Mouse (Mus musculus) stomach, embryonic 14.5 days (tissue): ENCODE measurements around the gene Tuba1b. TPM values are rescaled to one million over a fixed set of nuclear protein-coding genes. Genes with fewer than 3 reads are reported as not detected.

Source experiments
- ATAC-seq: fragments of 200-750 bp; cut with Nextera tagmentation; 2 replicates; pipeline ENCODE4 v1.8.0; 2017; ENCODE audit warnings: low read depth, moderate TSS enrichment; ENCODE audit not compliant: insufficient number of reproducible peaks, insufficient read depth, low FRiP score
- H3K27ac ChIP-seq: fragments of 300-500 bp; sonication (generic); 2 replicates; pipeline ENCODE4 v1.5.1; 2014; ENCODE audit warnings: mild to moderate bottlenecking, low read length, moderate library complexity, mixed read lengths
- H3K27me3 ChIP-seq: fragments of 300-500 bp; sonication (generic); 2 replicates; pipeline ENCODE4 v1.6.1; 2014; ENCODE audit warnings: low read length, control low read depth, mixed read lengths; ENCODE audit not compliant: control insufficient read depth, insufficient read depth
- H3K36me3 ChIP-seq: fragments of 300-500 bp; sonication (generic); 2 replicates; pipeline ENCODE4 v1.6.1; 2014; ENCODE audit warnings: mild to moderate bottlenecking, control low read depth, low read length, moderate library complexity, mixed read lengths; ENCODE audit not compliant: control insufficient read depth, insufficient read depth
- H3K4me1 ChIP-seq: fragments of 300-500 bp; sonication (generic); 2 replicates; pipeline ENCODE4 v1.6.1; 2014; ENCODE audit warnings: low read length, control low read depth, mixed read lengths; ENCODE audit not compliant: control insufficient read depth, insufficient read depth
- H3K4me2 ChIP-seq: fragments of 300-500 bp; sonication (generic); replicated peaks from 2 replicates; pipeline ENCODE4 v1.6.1; 2014; ENCODE audit warnings: low read depth, low read length, control low read depth
- H3K4me3 ChIP-seq: fragments of 300-500 bp; sonication (generic); 2 replicates; pipeline ENCODE4 v1.5.1; 2014; ENCODE audit warnings: low read depth, low read length, control low read depth
- H3K9ac ChIP-seq: fragments of 300-500 bp; sonication (generic); replicated peaks from 2 replicates; pipeline ENCODE4 v1.6.1; 2014; ENCODE audit warnings: low read depth, mild to moderate bottlenecking, control low read depth, low read length, moderate library complexity, mixed read lengths
- H3K9me3 ChIP-seq: fragments of 300-500 bp; sonication (generic); 2 replicates; pipeline ENCODE4 v1.6.1; 2016; ENCODE audit warnings: low read depth, low read length, control low read depth; ENCODE audit not compliant: control insufficient read depth
- WGBS: fragments of 180-500 bp; shearing (Covaris S2); extraction: QIAGEN DNeasy Blood & Tissue Kit; methylation state at CpG from one replicate; pipeline ENCODE4 v1.1.7; 2014; 5-methylcytosine and 5-hydroxymethylcytosine counted together
- polyA plus RNA-seq: library from polyadenylated mRNA; unstranded; fragments of >200 nt; fragmentation: Nextera tagmentation; extraction: Ambion mirVana; gene quantifications from 2 replicates; pipeline ENCODE4 v1.2.1, GENCODE M21; 2014

Tuba1b gene
- polyA plus RNA-seq, 1 experiment from 2014 or later = 1,685 TPM

DNA sequence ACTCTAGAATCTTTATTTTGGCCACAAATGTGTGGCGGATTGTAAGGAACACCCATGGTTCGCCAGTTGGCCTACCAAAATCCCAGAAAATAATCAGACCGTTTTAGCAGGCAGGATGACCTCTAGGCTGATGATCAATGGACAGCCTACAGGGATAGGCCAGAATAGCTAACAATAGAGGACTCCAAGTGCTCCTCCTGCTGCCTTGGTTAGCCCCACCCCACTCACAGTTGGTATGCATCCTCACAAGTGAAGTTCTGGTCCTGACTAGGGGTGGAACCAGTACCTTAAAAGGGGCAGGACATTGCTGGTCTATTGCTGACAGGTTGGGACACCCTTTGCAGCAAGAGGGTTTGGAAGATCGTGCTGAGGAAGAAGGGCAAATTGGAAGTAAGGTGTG is 41.3 kb downstream of the Tuba1b start:
- H3K9me3 ChIP-seq = no peaks in the 10 kb centered on the region
- no peak overlapping the region for H3K4me2 ChIP-seq
- WGBS = 64% methylated on average over 4 of the region's 4 CpGs
- no peak for ATAC-seq
- H3K27ac ChIP-seq = no peak overlapping the region
- peaks cover 26% of the 10 kb centered on the region for H3K4me1 ChIP-seq
- H3K4me3 ChIP-seq = no peak overlapping the region
- peaks cover 40% of the 10 kb centered on the region for H3K27me3 ChIP-seq
- H3K9ac ChIP-seq = no peak overlapping the region
- H3K36me3 ChIP-seq = no peaks in the 10 kb centered on the region

DNA sequence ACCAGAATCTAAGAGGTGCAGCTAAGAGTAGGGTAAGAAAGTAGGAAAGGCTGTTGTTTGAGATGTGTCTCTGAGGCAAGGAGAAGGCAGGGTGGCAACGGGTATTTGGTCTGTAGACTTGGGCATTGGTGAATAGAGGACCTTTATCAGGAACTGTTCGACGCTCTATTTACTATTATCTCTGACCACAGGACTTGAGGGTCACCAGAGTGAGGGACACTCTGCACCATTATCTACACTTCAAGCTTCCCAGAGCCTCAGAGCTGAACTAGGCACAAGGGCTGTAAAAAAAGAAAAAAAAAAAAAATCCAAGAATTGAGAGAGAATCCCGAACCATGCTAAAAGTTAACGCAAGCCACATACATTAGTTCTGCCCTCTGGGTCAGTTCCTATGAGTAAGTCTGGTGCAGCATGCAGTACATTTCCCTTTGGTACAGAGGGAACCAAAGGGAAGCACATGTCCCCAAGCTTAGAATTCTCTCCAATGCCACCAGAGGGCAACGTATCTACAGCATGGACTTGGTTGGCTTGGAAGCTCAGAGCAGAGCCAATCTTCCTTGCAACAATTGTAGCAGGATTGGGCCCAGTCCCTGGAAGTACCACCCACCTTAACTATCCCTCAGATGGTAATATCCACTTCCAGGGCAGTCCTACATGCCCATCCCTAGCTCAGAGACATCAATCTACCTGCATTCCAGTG is 42.3 kb downstream of the Tuba1b start:
- Histone ChIP-seq H3K27ac (no peak overlapping the region), H3K9me3 (no peaks in the 10 kb centered on the region), H3K9ac (no peak overlapping the region), H3K36me3 (no peaks in the 10 kb centered on the region), H3K4me3 (no peak overlapping the region), H3K4me2 (no peak overlapping the region), H3K4me1 (peaks cover 19% of the 10 kb centered on the region), H3K27me3 (peaks cover 31% of the 10 kb centered on the region)
- 37% methylated on average over 6 of the region's 6 CpGs for WGBS
- ATAC-seq = peak; percentile 53; the same call in 1 of the 2 replicates

DNA sequence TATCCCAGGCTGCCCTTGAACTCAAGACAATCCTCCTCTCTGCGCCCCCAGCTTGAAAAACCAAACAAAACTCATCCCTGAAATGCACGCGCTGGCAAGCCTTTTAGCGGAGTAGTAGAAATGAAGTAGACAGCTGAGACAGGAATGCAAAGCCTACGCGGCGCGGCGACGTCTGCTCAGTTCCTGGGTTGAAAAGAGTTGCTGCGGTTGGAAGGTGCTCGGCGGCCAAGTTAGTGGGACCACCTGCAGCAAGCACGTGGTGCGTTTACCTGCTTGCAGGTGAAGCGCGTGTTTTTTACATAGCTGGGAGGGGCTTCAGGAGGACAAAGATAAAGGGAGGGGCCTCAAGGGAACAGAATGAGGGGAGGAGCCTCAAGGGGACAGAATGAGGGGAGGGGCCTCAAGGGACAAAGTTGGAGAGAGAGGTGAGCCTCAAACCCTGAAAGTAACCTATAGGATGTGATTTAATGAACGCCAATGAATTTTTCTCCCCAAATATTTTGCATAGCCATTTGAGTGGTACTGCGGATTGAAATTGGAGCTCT is 43.1 kb downstream of the Tuba1b start:
- Histone ChIP-seq H3K4me1 (peaks cover 19% of the 10 kb centered on the region), H3K4me3 (peak overlapping the region; percentile 3; the same call in 1 of the 2 replicates), H3K27me3 (peaks cover 24% of the 10 kb centered on the region), H3K9ac (no peak overlapping the region), H3K4me2 (peak overlapping the region; percentile 23), H3K36me3 (no peaks in the 10 kb centered on the region), H3K27ac (no peak overlapping the region), H3K9me3 (no peaks in the 10 kb centered on the region)
- 11% methylated on average over 19 of the region's 19 CpGs for WGBS
- ATAC-seq = no peak

DNA sequence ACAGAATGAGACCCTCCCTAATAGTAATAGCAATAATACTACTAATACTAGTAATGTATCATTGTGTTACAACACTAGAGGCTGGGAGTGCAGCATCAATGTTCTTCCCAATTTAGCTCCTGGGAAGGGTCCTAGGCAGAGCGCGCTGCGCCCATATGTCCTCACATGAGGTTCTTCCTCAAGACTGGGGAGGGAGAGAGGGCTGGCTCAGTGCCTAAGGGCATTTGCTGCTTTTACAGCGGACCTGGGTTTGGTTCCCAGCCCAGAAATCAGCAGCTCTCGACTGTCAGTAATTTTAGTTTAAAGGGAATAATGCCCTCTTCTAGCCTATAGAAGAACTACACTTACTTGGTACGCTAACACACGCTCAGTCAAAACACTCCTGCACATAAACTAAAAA is 46.8 kb downstream of the Tuba1b start:
- WGBS = 79% methylated on average over 7 of the region's 7 CpGs
- Histone ChIP-seq H3K4me2 (no peak overlapping the region), H3K9me3 (no peaks in the 10 kb centered on the region), H3K9ac (no peak overlapping the region), H3K36me3 (no peaks in the 10 kb centered on the region), H3K4me3 (no peak overlapping the region), H3K4me1 (no peaks in the 10 kb centered on the region), H3K27ac (no peak overlapping the region), H3K27me3 (no peaks in the 10 kb centered on the region)
- no peak for ATAC-seq

DNA sequence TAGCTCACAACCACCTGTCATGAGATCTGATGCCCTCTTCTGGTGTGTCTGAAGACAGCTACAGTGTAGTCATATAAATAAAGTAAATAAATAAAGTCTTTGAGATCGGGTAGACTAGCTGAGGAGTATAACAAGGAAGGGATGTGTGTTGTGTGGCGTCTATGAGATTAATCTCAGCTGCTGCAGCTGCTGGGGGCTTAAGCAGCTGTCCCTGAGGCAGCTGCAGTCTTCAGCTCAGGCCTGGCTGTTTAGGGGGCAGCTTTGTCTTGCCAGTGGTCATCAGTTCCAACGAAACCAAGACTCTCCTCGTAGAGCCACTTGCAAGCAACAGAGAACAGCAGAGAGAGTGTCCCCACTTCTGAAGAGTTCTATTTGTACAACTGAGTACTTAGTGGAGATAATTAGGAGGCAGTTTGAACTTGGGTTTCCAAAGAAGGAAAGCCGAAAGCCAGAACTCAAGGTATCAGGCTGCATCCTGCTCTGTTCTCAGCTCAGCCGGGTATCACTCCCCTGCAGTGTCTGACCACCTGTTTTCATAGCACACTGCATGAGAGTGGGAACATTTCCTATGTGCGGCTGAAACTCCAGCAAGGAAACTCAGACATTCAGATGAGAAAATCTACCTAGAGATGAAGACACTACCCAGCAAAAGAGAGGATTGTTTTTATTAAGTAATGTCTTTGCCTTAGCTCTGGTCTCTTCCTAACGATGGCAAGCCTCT is 47.5 kb downstream of the Tuba1b start:
- no peak for ATAC-seq
- Histone ChIP-seq H3K27me3 (no peaks in the 10 kb centered on the region), H3K4me2 (no peak overlapping the region), H3K9me3 (no peaks in the 10 kb centered on the region), H3K4me3 (no peak overlapping the region), H3K27ac (no peak overlapping the region), H3K4me1 (0 out of 2 replicates have a peak, but pooled peaks cover under 1% of the 10 kb centered on the region), H3K9ac (no peak overlapping the region), H3K36me3 (no peaks in the 10 kb centered on the region)
- WGBS = 53% methylated on average over 8 of the region's 8 CpGs

DNA sequence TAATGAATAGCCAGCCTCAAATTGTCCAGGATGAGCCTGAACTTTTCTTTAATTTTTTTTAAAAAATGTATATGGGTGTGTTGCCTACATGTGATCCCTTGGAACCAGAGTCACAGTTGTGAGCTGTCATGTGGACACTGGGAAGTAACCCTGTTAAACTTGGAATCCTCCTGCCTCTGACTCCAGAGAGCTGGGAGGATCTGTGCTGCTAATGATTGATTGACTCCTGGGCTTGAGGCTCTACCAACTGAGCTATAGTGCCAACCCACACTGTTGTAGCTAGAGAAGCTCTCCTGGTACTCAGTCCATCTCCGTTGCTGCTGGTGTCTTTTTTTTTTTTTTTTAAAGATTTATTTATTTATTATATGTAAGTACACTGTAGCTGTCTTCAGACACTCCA is 50.3 kb downstream of the Tuba1b start:
- 33% methylated on average over 1 of the region's 1 CpGs for WGBS
- ATAC-seq = no peak

DNA sequence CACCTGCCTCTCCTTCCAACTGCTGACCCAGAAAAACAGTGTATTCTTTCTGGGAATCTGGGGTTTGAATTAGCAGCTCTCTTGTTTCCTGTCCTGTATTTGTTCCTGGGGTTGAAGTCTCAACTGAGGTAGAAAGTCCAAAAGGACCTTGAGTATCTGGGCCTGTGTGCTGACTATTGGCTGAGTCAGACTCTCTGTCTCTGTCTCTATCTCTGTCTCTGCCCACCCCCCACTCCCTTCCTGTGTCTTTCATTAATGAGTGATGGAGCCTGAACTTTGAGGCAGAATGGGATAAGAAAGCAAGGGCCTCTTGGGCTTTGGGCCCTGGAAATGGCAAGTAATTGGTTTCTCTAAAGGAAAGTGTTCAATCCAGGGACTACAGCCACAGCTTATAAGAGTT is 50.7 kb downstream of the Tuba1b start:
- H3K27ac ChIP-seq = no peak overlapping the region

More for the DNA sequence above, 50.3 kb downstream of the Tuba1b start:
- Histone ChIP-seq H3K4me3 (no peak overlapping the region), H3K9ac (no peak overlapping the region), H3K27me3 (no peaks in the 10 kb centered on the region), H3K9me3 (no peaks in the 10 kb centered on the region), H3K4me2 (no peak overlapping the region), H3K36me3 (no peaks in the 10 kb centered on the region), H3K27ac (no peak overlapping the region), H3K4me1 (0 out of 2 replicates have a peak, but pooled peaks cover 5% of the 10 kb centered on the region)

DNA sequence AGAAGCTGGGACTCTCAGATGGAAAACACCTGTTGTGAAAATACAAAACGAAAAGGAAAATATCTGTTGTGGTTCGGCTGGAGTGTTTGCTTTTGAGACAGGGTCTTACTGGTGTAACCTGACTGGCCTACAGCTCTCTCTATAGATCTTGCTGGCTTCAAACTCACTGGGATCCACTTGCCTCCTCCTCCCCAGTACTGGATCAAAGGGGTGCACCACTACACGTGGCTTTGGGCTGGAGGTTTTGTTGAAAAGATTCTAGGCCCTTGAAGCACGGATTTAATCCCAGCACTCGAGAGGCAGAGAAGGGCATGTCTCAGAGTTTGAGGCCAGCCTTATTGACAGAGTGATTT is 52.7 kb downstream of the Tuba1b start:
- Histone ChIP-seq H3K27me3 (no peaks in the 10 kb centered on the region), H3K9me3 (no peaks in the 10 kb centered on the region), H3K9ac (no peak overlapping the region), H3K4me3 (peak overlapping the region; percentile 69), H3K27ac (peak overlapping the region; percentile 28; the same call in 1 of the 2 replicates), H3K4me2 (peak overlapping the region; percentile 81), H3K4me1 (0 out of 2 replicates have a peak, but pooled peaks cover 5% of the 10 kb centered on the region), H3K36me3 (no peaks in the 10 kb centered on the region)
- WGBS = 4% methylated on average over 5 of the region's 5 CpGs
- ATAC-seq = peak; percentile 26; the same call in 1 of the 2 replicates

More for the DNA sequence above, 50.7 kb downstream of the Tuba1b start:
- Histone ChIP-seq H3K4me2 (no peak overlapping the region), H3K36me3 (no peaks in the 10 kb centered on the region), H3K9me3 (no peaks in the 10 kb centered on the region), H3K4me1 (0 out of 2 replicates have a peak, but pooled peaks cover 5% of the 10 kb centered on the region), H3K27me3 (no peaks in the 10 kb centered on the region), H3K9ac (no peak overlapping the region), H3K4me3 (no peak overlapping the region)
- ATAC-seq = no peak
